Mouse (Mus musculus) adrenal gland (tissue): ENCODE measurements around the gene Gstp2.

Experiments
- intact Hi-C: fragments of 180-260 bp; cut with DNase I; formaldehyde crosslinking; loops from one replicate; pipeline ENCODE4 v1.15.1; 2025

Gstp2 gene

GRCm38 (mm10) chr19:4014802-4015201, 31.0 kb downstream of the Gstp2 start:
- intact Hi-C loops, result no loop called here

- intact Hi-C loops, result loop anchor here (2.0 kb wide), 1 partner anchor 66 kb away; no protein-coding TSS in a partner anchor
Observed at GRCm38 (mm10) chr19:4013066-4013465, 32.8 kb downstream of the Gstp2 start.

GRCm38 (mm10) chr19:4012432-4013022, 33.3 kb downstream of the Gstp2 start, which contains the start of gene Ndufv1:
Ndufv1 (minus strand) TSS chr19:4012806.
- intact Hi-C loops, result loop anchor here (2.0 kb wide), 1 partner anchor 66 kb away; no protein-coding TSS in a partner anchor

GRCm38 (mm10) chr19:4011086-4011485, 34.7 kb downstream of the Gstp2 start:
- intact Hi-C loops, result no loop called here

GRCm38 (mm10) chr19:4005971-4006370, 39.9 kb downstream of the Gstp2 start:
- intact Hi-C loops, result no loop called here

- intact Hi-C loops, result no loop called here
Observed at GRCm38 (mm10) chr19:4005091-4005490, 40.7 kb downstream of the Gstp2 start.

GRCm38 (mm10) chr19:4004331-4004730, 41.5 kb downstream of the Gstp2 start:
- intact Hi-C loops, result no loop called here

GRCm38 (mm10) chr19:4003641-4004040, 42.2 kb downstream of the Gstp2 start:
- intact Hi-C loops, result no loop called here

GRCm38 (mm10) chr19:4003112-4003511, 42.7 kb downstream of the Gstp2 start, which contains the start of gene Doc2g:
Doc2g (plus strand) TSS chr19:4003313.
- intact Hi-C loops, result no loop called here

- intact Hi-C loops, result no loop called here
Observed at GRCm38 (mm10) chr19:4001752-4002151, 44.1 kb downstream of the Gstp2 start.

- intact Hi-C loops, result no loop called here
Observed at GRCm38 (mm10) chr19:4000949-4001525, 44.8 kb downstream of the Gstp2 start.

GRCm38 (mm10) chr19:4000119-4000900, 45.5 kb downstream of the Gstp2 start, which contains the start of the genes Nudt8 and Gm49405:
Nudt8 (plus strand) TSS chr19:4000580.
Gm49405 (plus strand) TSS chr19:4000626.
- intact Hi-C loops, result no loop called here

- intact Hi-C loops, result no loop called here
Observed at GRCm38 (mm10) chr19:3999121-3999730, 46.6 kb downstream of the Gstp2 start.

GRCm38 (mm10) chr19:3998335-3998734, 47.5 kb downstream of the Gstp2 start:
- intact Hi-C loops, result no loop called here

GRCm38 (mm10) chr19:3997231-3997630, 48.6 kb downstream of the Gstp2 start:
- intact Hi-C loops, result no loop called here

GRCm38 (mm10) chr19:3996747-3997146, 49.1 kb downstream of the Gstp2 start:
- intact Hi-C loops, result no loop called here

GRCm38 (mm10) chr19:3996106-3996505, 49.7 kb downstream of the Gstp2 start:
- intact Hi-C loops, result no loop called here

- intact Hi-C loops, result no loop called here
Observed at GRCm38 (mm10) chr19:3995505-3995904, 50.3 kb downstream of the Gstp2 start.

- intact Hi-C loops, result no loop called here
Observed at GRCm38 (mm10) chr19:3994932-3995331, 50.9 kb downstream of the Gstp2 start.

GRCm38 (mm10) chr19:3992416-3992815, 53.4 kb downstream of the Gstp2 start, which contains the start of gene Tbx10:
Tbx10 (plus strand) TSS chr19:3992752.
- intact Hi-C loops, result no loop called here

GRCm38 (mm10) chr19:3991966-3992365, 53.9 kb downstream of the Gstp2 start:
- intact Hi-C loops, result no loop called here

GRCm38 (mm10) chr19:3991562-3991961, 54.3 kb downstream of the Gstp2 start:
- intact Hi-C loops, result no loop called here
